Mouse (Mus musculus) T-cell, adult 2 months (primary cell): ENCODE measurements around the gene Mvb12a.
"Not testable (repeated sequence)": the region's sequence is repeated elsewhere in the genome, so short reads cannot be mapped to it uniquely, and the experiment has no call there.

Experiments used
- DNase-seq: peaks from one replicate; pipeline ENCODE4 v3.0.0; 2022; ENCODE audit warnings: low spot score

Mvb12a gene

GRCm38 (mm10) chr8:71526272-71526671, 16.4 kb upstream of the Mvb12a start:
- no peak for DNase-seq

DNA sequence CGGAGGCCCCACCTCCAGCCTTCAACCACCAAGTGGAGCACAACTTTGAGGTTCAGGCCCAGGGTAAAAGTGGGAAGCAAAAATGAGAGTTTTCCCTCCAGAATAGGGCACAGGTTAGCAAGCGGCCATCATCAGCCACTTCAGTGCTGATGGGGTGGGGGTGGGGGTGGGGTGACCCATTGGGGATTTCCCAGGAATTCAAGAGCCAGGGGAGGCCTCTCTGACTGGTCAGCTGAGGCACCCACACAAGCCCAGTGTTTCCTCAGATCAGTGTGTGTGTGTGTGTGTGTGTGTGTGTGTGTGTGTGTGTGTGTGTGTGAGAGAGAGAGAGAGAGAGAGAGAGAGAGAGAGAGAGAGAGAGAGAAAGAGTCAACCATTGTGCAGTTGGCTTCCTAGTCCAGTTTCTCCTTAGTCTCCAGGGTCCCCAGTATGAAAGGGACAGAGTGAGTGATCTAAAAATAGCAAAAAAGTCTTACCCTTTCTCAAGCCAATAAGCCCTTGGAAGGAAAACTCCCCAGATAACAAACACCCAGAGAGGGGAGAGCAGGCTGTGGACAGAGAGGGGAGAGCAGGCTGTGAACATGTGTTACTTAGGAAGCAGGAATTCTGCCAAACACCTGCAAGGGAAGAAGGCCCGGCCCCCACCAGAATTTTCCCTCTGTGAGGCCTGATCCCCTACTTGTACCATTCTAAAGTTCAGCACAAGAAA, 15.4 kb upstream of the Mvb12a start:
- DNase-seq, result no peak

DNA sequence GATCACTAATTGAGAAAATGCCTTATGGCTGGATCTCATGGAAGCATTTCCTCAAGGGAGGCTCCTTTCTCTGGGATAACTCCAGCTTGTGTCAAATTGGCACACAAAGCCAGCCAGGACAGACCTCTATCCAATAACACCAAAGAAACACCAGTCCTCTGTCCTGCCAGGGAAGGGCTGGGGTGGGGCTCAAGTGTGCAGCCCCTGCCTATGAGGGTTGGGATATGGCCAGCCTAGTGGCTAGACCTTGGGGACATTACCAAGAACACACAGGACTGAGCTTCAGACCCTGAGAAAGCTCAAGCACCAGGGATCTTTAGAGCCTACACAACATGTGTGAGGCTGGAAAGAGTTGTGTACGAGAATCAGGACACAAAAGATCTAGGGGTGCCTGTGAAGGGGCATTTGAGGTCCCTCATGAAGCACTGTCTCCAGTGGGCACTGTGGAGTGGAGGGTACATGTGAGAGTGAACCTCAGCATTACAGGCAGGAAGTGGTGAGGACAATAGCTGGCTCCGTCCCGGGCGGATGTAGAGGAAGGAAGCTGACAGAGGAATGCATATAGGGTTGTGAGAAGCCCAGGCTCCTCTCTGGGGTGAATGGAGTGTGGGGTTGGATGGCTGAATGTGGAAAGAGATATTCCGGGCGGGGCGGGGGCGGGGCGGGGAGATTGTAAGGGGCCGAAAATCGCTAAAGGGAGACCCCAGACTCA, 14.2 kb upstream of the Mvb12a start:
- peak; percentile 60 for DNase-seq

GRCm38 (mm10) chr8:71530735-71531467, 11.8 kb upstream of the Mvb12a start:
- not testable (repeated sequence) for DNase-seq

DNA sequence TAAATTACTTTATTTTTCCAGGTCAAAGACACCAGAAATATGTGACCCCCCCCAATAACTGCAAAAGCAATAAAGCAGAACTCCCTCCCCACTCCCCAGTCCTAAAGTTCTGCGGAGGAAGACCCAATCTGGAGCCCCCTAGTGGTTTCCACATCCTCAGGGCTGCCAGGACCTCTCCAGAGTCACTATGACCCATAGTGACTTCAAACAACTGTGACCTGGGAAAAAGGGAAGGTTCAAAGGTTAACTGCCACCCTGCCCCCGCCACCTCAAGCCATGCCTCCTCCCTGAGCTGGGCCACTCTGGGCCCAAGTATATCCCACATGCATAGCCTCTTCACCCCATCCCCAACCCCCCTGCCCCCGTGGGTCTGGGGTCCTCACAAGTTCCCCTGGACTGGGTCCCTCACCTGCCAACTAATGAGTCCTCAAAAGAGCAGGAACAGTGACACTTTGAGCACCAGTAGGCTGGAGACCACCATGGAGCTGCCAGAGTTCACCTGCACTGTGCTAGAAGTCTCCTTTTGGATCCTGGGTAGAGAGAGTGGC, 8.4 kb upstream of the Mvb12a start:
- no peak for DNase-seq

GRCm38 (mm10) chr8:71535663-71536062, 7.1 kb upstream of the Mvb12a start:
- no peak for DNase-seq

DNA sequence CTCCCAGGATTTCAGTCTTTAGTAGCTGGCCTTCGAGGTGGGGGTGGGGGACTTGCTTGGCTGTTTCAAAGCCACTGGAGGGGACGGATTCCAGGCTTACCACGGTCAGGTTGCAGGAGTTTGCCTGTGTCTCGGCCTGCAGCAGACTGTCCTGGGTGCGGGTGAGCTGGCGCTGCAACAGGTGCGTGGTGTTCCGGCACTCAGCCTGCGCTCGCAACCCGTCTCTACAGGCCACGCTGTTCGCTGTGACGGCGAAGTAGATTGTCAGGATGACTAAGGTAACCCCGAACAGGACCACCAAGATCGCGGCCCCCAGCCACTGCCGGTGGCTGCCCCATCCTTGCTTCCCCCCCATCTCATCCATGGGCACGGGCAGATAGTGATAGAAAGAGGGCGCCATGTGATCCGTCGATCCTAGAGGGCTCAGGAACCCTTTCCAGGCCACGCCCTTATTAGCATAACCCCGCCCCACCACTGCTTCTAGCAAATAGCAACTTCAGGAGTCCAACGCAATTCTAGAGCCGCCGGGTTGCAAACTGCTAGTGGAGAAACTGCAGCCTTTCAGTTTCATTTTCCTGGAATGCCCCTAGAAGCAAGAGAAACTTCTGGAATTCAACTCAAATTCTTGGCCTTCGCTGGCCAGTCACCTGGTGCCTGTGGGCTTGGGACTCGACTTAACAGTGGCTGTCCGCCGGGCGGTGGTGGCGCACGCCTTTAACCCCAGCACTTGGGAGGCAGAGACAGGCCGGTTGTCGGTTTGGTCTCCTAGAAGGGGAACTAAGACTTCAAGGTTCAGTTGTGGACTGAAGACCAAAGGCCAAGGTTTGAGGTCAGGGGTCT, 5.5 kb upstream of the Mvb12a start, which contains the start of gene Bst2:
Gene Bst2 (minus strand): TSS at position 429 of the 840 bp plus-strand sequence.
- DNase-seq, result peak; percentile 83

GRCm38 (mm10) chr8:71543755-71544154, 1.0 kb downstream of the Mvb12a start:
- no peak for DNase-seq

DNA sequence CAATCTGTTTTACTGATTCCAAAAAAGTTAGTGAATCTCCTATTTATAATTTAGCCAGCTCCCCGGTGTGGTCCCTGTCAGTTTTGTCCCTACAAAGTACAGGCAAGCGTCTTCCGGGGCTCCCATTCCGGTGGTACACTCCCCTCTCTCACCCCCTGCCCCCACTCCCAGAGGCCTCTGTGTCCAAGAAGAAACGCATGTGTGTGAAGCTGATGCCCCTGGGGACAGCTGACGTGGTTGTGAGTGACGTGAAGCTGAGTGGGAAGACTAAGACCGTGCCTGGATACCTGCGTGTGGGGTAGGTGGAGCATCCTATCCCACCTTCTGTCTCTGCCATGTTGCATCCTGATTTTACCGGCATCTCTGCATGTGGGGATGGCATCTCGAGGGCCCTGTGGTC, 2.3 kb downstream of the Mvb12a start:
- no peak for DNase-seq

- DNase-seq, result no peak
Measured at GRCm38 (mm10) chr8:71547590-71547989, 4.9 kb downstream of the Mvb12a start.

- DNase-seq, result no peak
Measured at GRCm38 (mm10) chr8:71550754-71551153, 8.0 kb downstream of the Mvb12a start.

DNA sequence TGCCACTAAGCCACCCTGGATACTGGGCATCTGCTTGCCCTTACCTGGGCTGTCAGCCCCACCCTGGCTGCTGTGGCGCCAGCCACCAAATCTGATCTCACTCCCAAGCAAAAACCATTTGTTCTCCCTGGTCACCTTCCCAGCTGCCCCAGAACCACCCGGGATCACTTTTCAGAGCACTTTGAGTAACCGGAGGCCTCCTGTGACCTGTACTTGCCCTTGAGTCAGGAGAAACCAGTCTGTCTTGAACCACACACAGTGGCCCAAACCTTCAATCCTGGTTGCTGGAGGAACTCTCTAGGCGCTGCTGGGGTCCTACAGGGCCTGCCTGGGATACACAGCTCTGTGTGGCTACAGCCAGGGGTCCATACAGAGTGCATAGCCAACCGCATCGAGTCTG, 10.0 kb downstream of the Mvb12a start:
- DNase-seq, result no peak

- no peak for DNase-seq
Measured at GRCm38 (mm10) chr8:71554001-71554400, 11.3 kb downstream of the Mvb12a start.

DNA sequence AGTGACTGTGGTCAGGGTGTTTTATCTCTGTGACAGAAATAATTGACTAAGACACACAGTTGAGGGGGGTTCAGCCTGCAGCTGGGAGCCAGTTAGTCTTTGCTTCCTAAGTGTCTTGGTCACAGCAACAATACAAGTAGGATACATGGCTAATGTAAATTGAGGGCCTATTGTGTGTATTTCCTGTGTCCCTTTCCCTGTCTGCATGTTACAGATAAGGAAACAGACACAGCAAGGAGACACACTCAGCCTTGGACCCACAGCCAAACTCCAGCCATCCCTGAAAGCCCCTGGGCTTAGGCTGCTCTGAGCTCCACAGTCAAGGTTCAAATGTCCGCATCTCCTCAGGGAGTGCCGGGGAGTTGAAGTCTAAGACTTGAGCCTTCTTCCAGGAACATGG, 11.9 kb downstream of the Mvb12a start:
- no peak for DNase-seq

- DNase-seq, result peak; percentile 23
Measured at GRCm38 (mm10) chr8:71558071-71558957, 15.6 kb downstream of the Mvb12a start, which contains the start of gene Tmem221. Tmem221 (minus strand) TSS chr8:71558871.

DNA sequence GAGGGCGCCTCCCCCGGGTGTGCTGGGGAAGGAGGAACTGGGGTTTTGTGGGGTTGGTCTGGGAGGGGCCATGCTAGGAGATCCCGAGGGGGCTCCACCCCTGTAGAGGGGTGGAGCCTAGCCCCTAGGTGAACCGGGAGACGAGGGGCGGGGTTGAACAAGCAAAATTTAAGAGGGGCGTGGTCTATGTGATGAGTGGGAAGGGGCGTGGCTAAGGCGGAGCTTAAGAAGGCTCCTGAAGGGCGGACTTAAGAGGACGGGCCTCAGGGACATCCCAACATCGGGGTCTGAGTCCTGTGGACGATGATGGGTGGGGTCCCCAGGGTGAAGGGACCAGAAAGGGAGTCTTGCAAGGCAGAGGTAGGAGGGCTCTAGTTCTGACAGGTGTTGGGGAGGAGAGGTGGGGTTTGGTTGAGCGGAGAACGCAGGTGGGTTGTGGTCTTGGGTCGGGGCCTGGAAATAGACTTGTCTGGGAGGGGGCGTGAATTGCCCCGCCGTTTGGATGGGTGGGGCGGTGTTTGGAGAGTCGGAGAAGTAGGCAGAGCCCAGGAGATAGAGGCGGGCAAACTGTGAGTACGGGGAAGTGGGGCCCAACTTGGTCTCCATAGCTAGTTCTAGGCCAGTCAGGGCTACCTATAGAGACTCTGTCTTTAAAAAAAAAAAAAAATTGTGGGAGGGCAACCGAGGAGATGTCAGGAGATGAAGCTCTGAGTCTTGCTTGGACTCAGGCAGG, 16.4 kb downstream of the Mvb12a start:
- DNase-seq, result peak; percentile 58

DNA sequence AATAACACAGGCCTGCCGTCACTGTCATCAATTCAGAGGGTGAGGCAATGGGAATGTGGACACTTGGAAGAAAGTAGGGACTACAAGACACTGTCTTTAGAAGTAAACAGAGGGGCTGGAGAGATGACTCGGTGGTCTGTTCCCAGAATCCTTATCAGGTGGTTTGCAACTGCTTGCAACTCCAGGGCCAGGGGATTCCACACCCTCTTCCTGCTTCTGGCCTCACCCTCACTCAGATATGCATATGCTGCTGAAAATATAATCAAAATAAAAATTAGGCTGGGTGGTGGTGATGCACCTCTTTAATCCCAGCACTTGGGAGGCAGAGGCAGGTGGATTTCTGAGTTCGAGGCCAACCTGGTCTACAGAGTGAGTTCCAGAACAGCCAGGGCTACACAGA, 17.3 kb downstream of the Mvb12a start:
- DNase-seq, result no peak

GRCm38 (mm10) chr8:71560765-71561164, 18.0 kb downstream of the Mvb12a start:
- no peak for DNase-seq

DNA sequence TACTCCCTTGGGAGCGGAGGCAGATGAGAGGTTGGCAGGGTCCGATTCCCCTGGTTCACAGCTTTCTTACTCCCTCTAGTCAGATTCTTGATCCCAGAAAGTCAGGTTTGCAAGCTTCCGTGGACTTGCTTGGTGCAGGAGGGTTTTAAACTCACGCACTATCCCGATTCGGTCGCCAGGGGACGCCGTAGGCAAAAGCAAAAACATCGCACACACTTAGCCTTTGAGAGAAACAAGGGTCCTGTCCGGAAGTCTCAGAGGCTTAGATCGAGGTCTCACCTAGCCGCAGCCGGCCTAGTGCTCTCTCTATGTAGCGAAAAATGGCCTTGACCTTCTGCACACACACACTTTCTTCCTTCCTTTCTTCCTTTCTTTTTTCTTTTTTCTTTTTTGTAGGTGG, 18.7 kb downstream of the Mvb12a start:
- DNase-seq, result peak; percentile 64

DNA sequence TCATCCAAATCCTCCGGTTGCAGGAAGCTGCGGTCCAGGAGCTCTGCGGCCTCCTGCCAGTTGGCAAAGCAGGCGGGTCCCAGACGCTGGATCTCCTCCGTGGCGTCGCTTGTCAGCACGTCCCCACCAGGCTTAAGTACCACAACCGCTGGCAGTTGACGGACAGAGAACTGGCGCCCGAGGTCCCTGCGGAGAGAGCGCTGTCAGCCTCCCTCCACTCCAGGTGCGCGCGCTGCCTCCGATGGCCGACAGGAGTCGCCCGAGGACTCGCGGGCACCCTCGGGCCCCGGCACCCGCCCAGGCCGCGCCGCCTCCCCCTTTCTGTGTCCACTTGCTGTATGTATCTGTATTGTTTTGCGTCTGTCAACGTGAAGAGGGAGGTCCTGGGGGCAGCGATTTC, 20.0 kb downstream of the Mvb12a start:
- peak; percentile 73 for DNase-seq
